26 mouse cellular contexts compared by ENCODE assay signal in genomic region chr1:156263946-156264345, GRCm38 (mm10). TPM values are rescaled to one million over a fixed set of nuclear protein-coding genes. Genes with fewer than 3 reads are reported as not detected.
DNase-seq lines count a peak whose midpoint lies in the region; ATAC-seq lines count a peak whose summit lies in the region.
"Had no signal": no experiment of that assay in that cellular context is flagged by ENCODE, and none has a peak within 500 bp of the region (broad histone marks: within the 10 kb centered on the region; RNA-seq: fewer than 3 reads in every experiment).

No protein-coding gene starts in this region.

- no peaks in the 10 kb centered on the region for H3K36me3 ChIP-seq in heart, embryonic 10.5 days
- H3K36me3 ChIP-seq in forebrain, embryonic 10.5 days (replicated peaks) = no peaks in the 10 kb centered on the region
- H3K36me3 ChIP-seq: G1E; hindbrain, embryonic 12.5 days; hindbrain, embryonic 15.5 days had no signal

- DNase-seq in adrenal gland, adult 8-10 months = peak; percentile 4
- DNase-seq in adrenal gland, postnatal 4 days (ENCODE audit: low spot score in 2 of 2) = no peak
- peak; percentile 77 for DNase-seq in 416B (ENCODE audit: low read depth)
- peak; percentile 12 for DNase-seq in adrenal gland, postnatal 10 days
- DNase-seq in heart, embryonic 10.5 days (ENCODE audit: low spot score) = no peak
- no peak for DNase-seq in forebrain, embryonic 10.5 days (ENCODE audit: extremely low spot score, low spot score)

- ATAC-seq in granulocyte monocyte progenitor cell, adult 5-6 weeks (replicated peaks; ENCODE audit: poor library complexity, severe bottlenecking) = 0 out of 2 replicates have a peak, but pooled peaks have one; percentile 5
- ATAC-seq: activated CD4-positive, CD25-positive, alpha-beta regulatory T cell, adult 4 months; forebrain, embryonic 14.5 days; forebrain, postnatal 0 days; intestine, postnatal 0 days had no signal

- no peaks in the 10 kb centered on the region for H3K4me1 ChIP-seq in heart, embryonic 10.5 days
- H3K4me1 ChIP-seq in forebrain, embryonic 10.5 days = peaks cover 6% of the 10 kb centered on the region
- H3K4me1 ChIP-seq: hindbrain, embryonic 15.5 days had no signal

- H3K27ac ChIP-seq in heart, embryonic 10.5 days = no peak overlapping the region
- no peak overlapping the region for H3K27ac ChIP-seq in forebrain, embryonic 10.5 days
- H3K27ac ChIP-seq: heart, adult 2 months; hindbrain, embryonic 12.5 days; hindbrain, embryonic 15.5 days had no signal

- H3K9me3 ChIP-seq in heart, embryonic 10.5 days = no peaks in the 10 kb centered on the region
- no peaks in the 10 kb centered on the region for H3K9me3 ChIP-seq in forebrain, embryonic 10.5 days
- H3K9me3 ChIP-seq: G1E; hindbrain, embryonic 12.5 days; hindbrain, embryonic 15.5 days had no signal

- H3K4me3 ChIP-seq in heart, embryonic 10.5 days = no peak overlapping the region
- no peak overlapping the region for H3K4me3 ChIP-seq in forebrain, embryonic 10.5 days
- H3K4me3 ChIP-seq: heart, adult 2 months; hindbrain, embryonic 12.5 days; hindbrain, embryonic 15.5 days had no signal

- 91% methylated on average over 8 of the region's 8 CpGs for WGBS in heart, embryonic 10.5 days
- 93% methylated on average over 8 of the region's 8 CpGs for WGBS in forebrain, embryonic 10.5 days

- no peaks in the 10 kb centered on the region for H3K27me3 ChIP-seq in heart, embryonic 10.5 days (ENCODE audit: insufficient read depth, poor library complexity, severe bottlenecking)
- H3K27me3 ChIP-seq in forebrain, embryonic 10.5 days (ENCODE audit: poor library complexity, severe bottlenecking) = no peaks in the 10 kb centered on the region
- H3K27me3 ChIP-seq: CH12.LX; hindbrain, embryonic 15.5 days had no signal

RNA-seq across cellular contexts. Expression of gene Tdrd5, which starts 39.5 kb away (rescaled TPM):
- total RNA-seq in adrenal gland, adult 8-10 months (2022) = 1 to 10 TPM in 1 of 4 experiments, under 1 TPM in 2, not detected in 1; 0.52 to 1.2 (median 0.56) TPM
- under 1 TPM; 0.08 to 0.90 TPM for total RNA-seq in adrenal gland, postnatal 4 days (2021)
- under 1 TPM in 1 of 2 experiments, not detected in 1; 0.21 TPM for total RNA-seq in adrenal gland, postnatal 10 days (2021)
- total RNA-seq in granulocyte monocyte progenitor cell, adult 5-6 weeks (2014; fragmentation: Nextera tagmentation) = not detected in 2 replicates
- not detected in 2 replicates for total RNA-seq in granulocyte monocyte progenitor cell, adult 5-6 weeks (2017)
- 0.18 and 0.21 TPM in 2 replicates for polyA plus RNA-seq in heart, embryonic 10.5 days (2016; fragmentation: Nextera tagmentation; extraction: Ambion mirVana)
- polyA plus RNA-seq in forebrain, embryonic 10.5 days (2016; fragmentation: Nextera tagmentation; extraction: Ambion mirVana) = 0.04 and 0.09 TPM in 2 replicates
- total RNA-seq: CH12.LX; gastrocnemius, adult 8-10 months; gastrocnemius, postnatal 25 days; heart, adult 2 months; heart, postnatal 25 days; hematopoietic stem cell, adult 5-6 weeks had no signal
- polyA plus RNA-seq: activated CD4-positive, CD25-positive, alpha-beta regulatory T cell, adult 4 months; heart, adult 2 months; heart, embryonic 11.5 days; heart, postnatal 0 days had no signal

RNA-seq across cellular contexts. Expression of gene Nphs2, which starts 46.6 kb away (rescaled TPM):
- total RNA-seq in adrenal gland, adult 8-10 months (2022) = not detected
- 1 to 10 TPM in 1 of 2 experiments, under 1 TPM in 1; 0.48 to 9.7 TPM for total RNA-seq in adrenal gland, postnatal 4 days (2021)
- total RNA-seq in adrenal gland, postnatal 10 days (2021) = not detected
- not detected in 2 replicates for total RNA-seq in granulocyte monocyte progenitor cell, adult 5-6 weeks (2014; fragmentation: Nextera tagmentation)
- not detected in 2 replicates for total RNA-seq in granulocyte monocyte progenitor cell, adult 5-6 weeks (2017)
- not detected in 2 replicates for polyA plus RNA-seq in heart, embryonic 10.5 days (2016; fragmentation: Nextera tagmentation; extraction: Ambion mirVana)
- polyA plus RNA-seq in forebrain, embryonic 10.5 days (2016; fragmentation: Nextera tagmentation; extraction: Ambion mirVana) = not detected in 2 replicates
- total RNA-seq: adrenal gland, postnatal 36 days; CH12.LX; G1E; gastrocnemius, adult 8-10 months; gastrocnemius, postnatal 25 days; heart, adult 2 months; heart, postnatal 25 days; hematopoietic stem cell, adult 5-6 weeks had no signal
- polyA plus RNA-seq: activated CD4-positive, CD25-positive, alpha-beta regulatory T cell, adult 4 months; embryonic facial prominence, embryonic 11.5 days; G1E; gonadal fat pad, adult 2 months; heart, adult 2 months; heart, embryonic 11.5 days; heart, embryonic 14.5 days had no signal

RNA-seq across cellular contexts. Expression of gene Fam163a, which starts 59.1 kb away (rescaled TPM):
- 10 to 100 TPM; 10.8 to 21.6 (median 13.5) TPM for total RNA-seq in adrenal gland, adult 8-10 months (2022)
- total RNA-seq in adrenal gland, postnatal 4 days (2021) = 10 to 100 TPM; 22.8 to 25.6 TPM
- total RNA-seq in adrenal gland, postnatal 10 days (2021) = 10 to 100 TPM; 10.4 to 14.3 TPM
- total RNA-seq in granulocyte monocyte progenitor cell, adult 5-6 weeks (2014; fragmentation: Nextera tagmentation) = not detected in 2 replicates
- not detected in 2 replicates for total RNA-seq in granulocyte monocyte progenitor cell, adult 5-6 weeks (2017)
- polyA plus RNA-seq in heart, embryonic 10.5 days (2016; fragmentation: Nextera tagmentation; extraction: Ambion mirVana) = 1.1 and 3.1 TPM in 2 replicates
- polyA plus RNA-seq in forebrain, embryonic 10.5 days (2016; fragmentation: Nextera tagmentation; extraction: Ambion mirVana) = 2.6 and 3.0 TPM in 2 replicates
- total RNA-seq: CH12.LX; gastrocnemius, adult 8-10 months; gastrocnemius, postnatal 25 days; heart, adult 2 months; hematopoietic stem cell, adult 5-6 weeks had no signal
- polyA plus RNA-seq: activated CD4-positive, CD25-positive, alpha-beta regulatory T cell, adult 4 months; G1E; gonadal fat pad, adult 2 months had no signal

Comparison
In these comparisons a context has a peak if more than half of its experiments do, and no peak if none do; other contexts are left out.
1. DNase-seq: peak in adrenal gland, adult 8-10 months (single experiment), 416B (single experiment) and adrenal gland, postnatal 10 days (single experiment); none in adrenal gland, postnatal 4 days (0 of 2), heart, embryonic 10.5 days (single experiment) and forebrain, embryonic 10.5 days (single experiment).
2. RNA of gene Fam163a, which starts 59.1 kb away (total RNA-seq): 22.8 to 25.6 TPM in adrenal gland, postnatal 4 days, 10.8 to 21.6 TPM in adrenal gland, adult 8-10 months and 10.4 to 14.3 TPM in adrenal gland, postnatal 10 days; not detected in granulocyte monocyte progenitor cell, adult 5-6 weeks; every median in the first group is over 10 times any median in the second.